Mouse (Mus musculus) limb, embryonic 10.5 days (tissue): ENCODE results near the gene Ica1. TPM values are rescaled to one million over a fixed set of nuclear protein-coding genes. Genes with fewer than 3 reads are reported as not detected.

Source experiments
- DNase-seq: peaks from one replicate; pipeline ENCODE4 v3.0.0-alpha.2; 2017; ENCODE audit warnings: low spot score
- H3K27ac ChIP-seq: fragments of 300-500 bp; sonication (generic); 2 replicates; pipeline ENCODE4 v1.5.1; 2016; ENCODE audit warnings: mild to moderate bottlenecking
- H3K27me3 ChIP-seq: fragments of 300-500 bp; sonication (generic); 2 replicates; pipeline ENCODE4 v1.6.1; 2016; ENCODE audit warnings: low read depth, mild to moderate bottlenecking; ENCODE audit not compliant: poor library complexity, severe bottlenecking
- H3K36me3 ChIP-seq: fragments of 300-500 bp; sonication (generic); 2 replicates; pipeline ENCODE4 v1.6.1; 2016; ENCODE audit warnings: mild to moderate bottlenecking, moderate library complexity
- H3K4me1 ChIP-seq: fragments of 300-500 bp; sonication (generic); 2 replicates; pipeline ENCODE4 v1.6.1; 2016
- H3K4me3 ChIP-seq: fragments of 300-500 bp; sonication (generic); 2 replicates; pipeline ENCODE4 v1.5.1; 2016; ENCODE audit warnings: mild to moderate bottlenecking, moderate library complexity
- H3K9me3 ChIP-seq: fragments of 300-500 bp; sonication (generic); replicated peaks from 2 replicates; pipeline ENCODE4 v1.6.1; 2016; ENCODE audit warnings: mild to moderate bottlenecking
- WGBS: fragments of 180-500 bp; shearing (Covaris S2); methylation state at CpG from one replicate; pipeline ENCODE4 v1.1.7; 2016; 5-methylcytosine and 5-hydroxymethylcytosine counted together
- polyA plus RNA-seq: library from polyadenylated mRNA; unstranded; fragments of >200 nt; fragmentation: Nextera tagmentation; extraction: Ambion mirVana; gene quantifications from 2 replicates; pipeline ENCODE4 v1.2.1, GENCODE M21; 2016

The Ica1 gene
- polyA plus RNA-seq, 1 experiment from 2014 or later: 17.1 TPM

DNA sequence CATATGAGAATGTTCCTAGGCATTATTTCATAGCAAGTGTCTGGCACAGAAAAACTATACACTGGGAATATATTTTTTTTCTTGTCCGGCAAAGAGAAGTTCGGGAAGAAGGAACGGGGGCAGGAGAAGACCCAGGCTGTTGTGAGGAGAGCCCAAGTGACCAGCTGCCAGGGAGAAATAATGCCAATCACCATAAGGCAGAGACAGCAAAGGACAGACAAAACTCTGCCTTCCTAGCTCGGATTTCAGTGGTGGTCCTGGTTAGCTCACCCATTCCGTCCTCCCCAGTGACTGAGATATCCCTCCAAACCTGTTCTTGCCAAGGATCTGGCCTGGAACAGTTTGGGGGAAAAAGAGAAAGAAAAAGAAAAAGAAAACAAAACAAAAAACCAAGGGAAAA lies 113.3 kb downstream of the Ica1 start:
- H3K4me1 ChIP-seq: peaks cover 36% of the 10 kb centered on the region
- H3K27me3 ChIP-seq: no peaks in the 10 kb centered on the region
- no peak overlapping the region for H3K4me3 ChIP-seq
- WGBS: 81% methylated on average over 5 of the region's 5 CpGs
- no peaks in the 10 kb centered on the region for H3K9me3 ChIP-seq
- no peak for DNase-seq
- no peaks in the 10 kb centered on the region for H3K36me3 ChIP-seq
- peak overlapping the region; percentile 85; the same call in 1 of the 2 replicates for H3K27ac ChIP-seq

DNA sequence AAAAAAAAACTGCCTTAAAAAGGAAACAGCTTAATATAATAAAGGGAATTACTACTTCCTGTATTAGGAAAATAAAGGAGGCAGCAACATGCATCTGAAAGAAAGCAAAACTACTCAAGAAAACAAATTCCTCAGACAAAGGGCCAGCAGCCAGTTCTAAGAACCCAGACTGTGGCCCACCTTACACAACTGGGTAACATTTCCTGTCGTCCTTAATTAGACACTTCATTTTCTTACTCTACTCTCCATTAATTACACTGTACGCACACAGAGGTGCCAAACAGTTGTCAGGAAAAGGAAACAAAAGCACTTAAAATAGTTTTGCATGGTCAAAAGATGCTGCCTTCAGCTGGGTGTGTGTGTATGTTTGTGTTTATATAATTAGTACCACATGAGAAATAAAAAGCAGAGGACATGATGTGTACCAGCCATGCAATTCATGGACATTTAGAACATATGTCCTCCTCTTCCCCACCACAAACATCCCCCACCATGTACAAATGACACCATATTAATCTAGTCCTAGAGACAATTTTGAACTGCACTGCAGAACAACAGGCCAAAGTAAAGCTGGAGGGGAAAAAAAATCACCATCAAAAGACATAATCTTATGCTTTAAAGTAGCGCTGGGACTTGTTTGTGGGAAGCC lies 115.1 kb downstream of the Ica1 start:
- Histone ChIP-seq H3K27ac (peak overlapping the region; percentile 85), H3K27me3 (no peaks in the 10 kb centered on the region), H3K36me3 (no peaks in the 10 kb centered on the region), H3K4me1 (peaks cover 36% of the 10 kb centered on the region), H3K9me3 (no peaks in the 10 kb centered on the region), H3K4me3 (no peak overlapping the region)
- no peak for DNase-seq
- WGBS: 42% methylated on average over 3 of the region's 3 CpGs

DNA sequence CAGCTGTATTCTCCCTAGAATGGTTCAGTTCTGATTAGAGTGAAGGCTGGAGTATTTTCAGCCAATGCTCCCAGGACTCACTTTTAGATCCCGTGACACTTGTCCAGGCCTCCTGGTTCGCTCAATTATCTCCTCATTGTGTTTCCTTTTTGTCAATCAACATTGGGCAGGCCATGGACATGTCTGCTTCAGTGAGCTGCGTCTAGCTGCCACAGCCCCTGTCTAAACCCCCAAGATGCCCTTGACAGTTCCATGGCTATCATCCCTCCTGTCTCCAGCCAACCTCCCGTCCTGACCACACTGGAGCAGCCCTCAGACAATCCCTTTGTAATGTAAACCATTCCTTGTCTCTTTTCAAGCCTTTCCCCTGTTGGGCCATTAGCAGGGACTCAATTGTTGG lies 116.9 kb downstream of the Ica1 start:
- Histone ChIP-seq H3K27ac (no peak overlapping the region), H3K36me3 (no peaks in the 10 kb centered on the region), H3K4me1 (peaks cover 42% of the 10 kb centered on the region), H3K27me3 (no peaks in the 10 kb centered on the region), H3K4me3 (no peak overlapping the region), H3K9me3 (no peaks in the 10 kb centered on the region)
- DNase-seq: no peak
- WGBS: 70% methylated on average over 4 of the region's 4 CpGs

GRCm38 (mm10) chr6:8660076-8660475 lies 118.2 kb downstream of the Ica1 start:
- Histone ChIP-seq H3K27ac (no peak overlapping the region), H3K27me3 (no peaks in the 10 kb centered on the region), H3K4me1 (peaks cover 40% of the 10 kb centered on the region), H3K36me3 (no peaks in the 10 kb centered on the region), H3K4me3 (no peak overlapping the region), H3K9me3 (no peaks in the 10 kb centered on the region)
- WGBS: 92% methylated on average over 2 of the region's 2 CpGs
- DNase-seq: no peak

DNA sequence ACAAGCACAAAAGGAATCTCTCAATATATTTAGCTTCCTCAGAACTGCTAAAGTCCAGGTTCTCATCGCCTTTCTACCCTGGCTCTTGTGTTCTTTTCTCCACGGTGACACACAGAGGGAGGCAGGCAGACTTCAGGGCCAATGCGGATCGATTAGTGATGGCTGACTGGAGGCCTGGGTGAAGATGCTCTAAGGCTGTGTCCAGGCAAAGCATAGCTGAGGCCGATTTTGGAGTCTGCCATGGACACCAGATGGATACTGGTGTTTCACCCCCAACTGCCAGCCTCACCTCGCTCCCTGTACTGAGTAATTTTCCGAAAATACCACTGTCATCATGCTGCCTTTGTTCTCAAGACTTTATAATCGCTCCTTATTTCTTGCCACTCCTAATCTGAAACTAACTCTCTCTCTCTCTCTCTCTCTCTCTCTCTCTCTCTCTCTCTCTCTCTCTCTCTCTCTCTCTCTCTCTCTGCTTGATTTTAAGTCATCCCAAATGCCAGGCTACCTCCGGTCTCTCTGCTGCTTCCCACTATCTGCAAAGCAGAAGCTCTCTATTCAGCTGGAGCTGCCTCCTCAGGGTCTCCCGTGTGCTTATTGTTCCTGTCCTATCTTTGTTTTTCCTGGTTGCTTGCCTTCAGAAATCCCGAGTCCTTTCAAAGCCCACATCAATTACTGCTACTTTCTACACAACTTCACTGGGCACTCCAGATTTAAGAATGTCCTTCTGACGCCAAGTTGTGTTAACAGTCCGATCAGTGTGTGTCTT lies 118.9 kb downstream of the Ica1 start:
- Histone ChIP-seq H3K4me3 (no peak overlapping the region), H3K36me3 (no peaks in the 10 kb centered on the region), H3K27me3 (no peaks in the 10 kb centered on the region), H3K4me1 (peaks cover 33% of the 10 kb centered on the region), H3K9me3 (no peaks in the 10 kb centered on the region), H3K27ac (peak overlapping the region; percentile 25; the same call in 1 of the 2 replicates)
- DNase-seq: no peak
- 81% methylated on average over 13 of the region's 13 CpGs for WGBS

DNA sequence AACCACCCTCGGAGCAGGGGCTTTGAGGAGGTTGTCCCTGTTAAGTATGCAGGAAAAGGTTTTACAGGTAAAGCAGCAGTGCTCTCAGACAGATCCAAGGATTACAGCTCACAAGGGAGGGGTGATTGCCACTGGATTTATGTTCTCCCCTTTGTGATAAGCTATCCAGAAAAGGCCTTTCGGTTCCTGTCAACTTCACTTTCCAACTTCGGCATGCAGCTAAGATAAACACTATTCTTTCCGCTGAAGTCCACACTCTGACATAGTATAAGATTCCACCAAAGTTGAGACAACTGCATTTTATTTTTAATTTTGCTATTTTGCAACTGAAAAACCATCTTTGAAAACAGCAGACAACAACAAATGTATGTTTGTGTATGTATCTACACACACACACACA lies 119.9 kb downstream of the Ica1 start:
- no peak overlapping the region for H3K27ac ChIP-seq
- no peaks in the 10 kb centered on the region for H3K9me3 ChIP-seq
- H3K4me1 ChIP-seq: peaks cover 24% of the 10 kb centered on the region
- no peak for DNase-seq
- H3K36me3 ChIP-seq: no peaks in the 10 kb centered on the region
- H3K4me3 ChIP-seq: no peak overlapping the region
- no peaks in the 10 kb centered on the region for H3K27me3 ChIP-seq
- 77% methylated on average over 4 of the region's 4 CpGs for WGBS

- 64% methylated on average over 3 of the region's 3 CpGs for WGBS
- peak overlapping the region; percentile 25 for H3K27ac ChIP-seq
These were observed 120.8 kb downstream of the Ica1 start for GRCm38 (mm10) chr6:8657459-8657858.

DNA sequence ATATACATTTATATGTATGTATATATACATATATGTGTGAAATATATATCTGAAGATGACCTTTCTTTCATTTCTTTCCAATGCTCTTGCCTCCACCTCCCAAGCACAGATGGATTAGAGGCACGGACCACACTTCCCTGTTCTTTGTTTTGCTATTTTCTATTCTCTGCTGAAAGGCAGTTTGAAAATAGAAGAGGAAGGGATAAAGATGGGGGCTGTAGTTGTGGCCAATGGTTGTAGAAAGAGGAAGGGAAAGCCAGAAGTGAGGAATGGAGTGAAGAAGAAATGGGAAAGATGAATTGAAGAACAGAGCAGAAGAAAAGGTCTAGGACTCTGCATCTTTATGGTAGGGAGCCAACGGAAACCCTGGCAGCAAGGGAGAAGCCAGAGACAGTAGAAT lies 122.8 kb downstream of the Ica1 start:
- Histone ChIP-seq H3K27me3 (no peaks in the 10 kb centered on the region), H3K4me3 (no peak overlapping the region), H3K27ac (no peak overlapping the region), H3K36me3 (no peaks in the 10 kb centered on the region), H3K9me3 (no peaks in the 10 kb centered on the region), H3K4me1 (peaks cover 6% of the 10 kb centered on the region)
- 86% methylated on average over 2 of the region's 2 CpGs for WGBS
- no peak for DNase-seq

More at GRCm38 (mm10) chr6:8657459-8657858, 120.8 kb downstream of the Ica1 start:
- Histone ChIP-seq H3K9me3 (no peaks in the 10 kb centered on the region), H3K36me3 (no peaks in the 10 kb centered on the region), H3K4me3 (no peak overlapping the region), H3K27me3 (no peaks in the 10 kb centered on the region), H3K4me1 (peaks cover 14% of the 10 kb centered on the region)
- no peak for DNase-seq

- peaks cover 8% of the 10 kb centered on the region; the same call in 1 of the 2 replicates for H3K4me1 ChIP-seq
- DNase-seq: no peak
- no peaks in the 10 kb centered on the region for H3K27me3 ChIP-seq
- no peak overlapping the region for H3K27ac ChIP-seq
- WGBS: 91% methylated on average over 7 of the region's 7 CpGs
- H3K9me3 ChIP-seq: no peaks in the 10 kb centered on the region
- H3K36me3 ChIP-seq: no peaks in the 10 kb centered on the region
- no peak overlapping the region for H3K4me3 ChIP-seq
These were observed 127.9 kb downstream of the Ica1 start for GRCm38 (mm10) chr6:8650413-8650812.

DNA sequence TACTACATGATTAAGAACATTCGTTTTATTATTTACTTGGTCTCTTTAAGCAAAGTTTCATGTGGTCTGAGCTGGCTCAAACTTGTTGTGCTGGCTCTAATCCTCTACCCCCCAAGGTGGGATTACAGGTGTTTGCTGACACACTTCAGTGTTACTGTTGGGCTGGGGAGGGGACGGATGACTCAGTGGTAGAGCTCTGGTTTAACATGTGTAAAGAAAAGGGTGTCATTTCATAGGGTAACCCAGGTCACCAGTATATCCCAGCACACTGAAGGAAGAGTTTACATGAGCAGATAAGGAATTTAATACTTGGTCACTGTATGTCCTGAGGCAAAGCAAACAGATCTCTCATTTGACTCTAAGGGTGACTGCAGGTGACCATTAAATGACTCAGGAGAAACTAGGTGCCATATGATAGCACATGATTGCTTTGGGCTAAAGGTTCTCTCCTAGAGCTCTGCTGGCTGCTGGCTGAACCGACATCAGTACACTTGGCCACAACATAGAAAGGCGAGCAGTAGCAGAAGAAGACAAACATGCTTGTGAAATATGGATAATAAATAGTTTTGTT lies 128.9 kb downstream of the Ica1 start:
- DNase-seq: no peak
- no peak overlapping the region for H3K27ac ChIP-seq
- H3K4me1 ChIP-seq: peaks cover 15% of the 10 kb centered on the region; the same call in 1 of the 2 replicates
- H3K9me3 ChIP-seq: no peaks in the 10 kb centered on the region
- no peaks in the 10 kb centered on the region for H3K36me3 ChIP-seq
- WGBS: 64% methylated on average over 4 of the region's 4 CpGs
- no peak overlapping the region for H3K4me3 ChIP-seq
- no peaks in the 10 kb centered on the region for H3K27me3 ChIP-seq

- whole genome bisulfite sequencing: 81% methylated on average over 10 of the region's 10 CpGs
- Histone ChIP-seq H3K36me3 (no peaks in the 10 kb centered on the region), H3K27ac (no peak overlapping the region), H3K4me1 (peaks cover 15% of the 10 kb centered on the region; the same call in 1 of the 2 replicates), H3K27me3 (no peaks in the 10 kb centered on the region), H3K4me3 (no peak overlapping the region), H3K9me3 (no peaks in the 10 kb centered on the region)
- no peak for DNase-seq
These were observed 129.9 kb downstream of the Ica1 start for GRCm38 (mm10) chr6:8648185-8648901.

DNA sequence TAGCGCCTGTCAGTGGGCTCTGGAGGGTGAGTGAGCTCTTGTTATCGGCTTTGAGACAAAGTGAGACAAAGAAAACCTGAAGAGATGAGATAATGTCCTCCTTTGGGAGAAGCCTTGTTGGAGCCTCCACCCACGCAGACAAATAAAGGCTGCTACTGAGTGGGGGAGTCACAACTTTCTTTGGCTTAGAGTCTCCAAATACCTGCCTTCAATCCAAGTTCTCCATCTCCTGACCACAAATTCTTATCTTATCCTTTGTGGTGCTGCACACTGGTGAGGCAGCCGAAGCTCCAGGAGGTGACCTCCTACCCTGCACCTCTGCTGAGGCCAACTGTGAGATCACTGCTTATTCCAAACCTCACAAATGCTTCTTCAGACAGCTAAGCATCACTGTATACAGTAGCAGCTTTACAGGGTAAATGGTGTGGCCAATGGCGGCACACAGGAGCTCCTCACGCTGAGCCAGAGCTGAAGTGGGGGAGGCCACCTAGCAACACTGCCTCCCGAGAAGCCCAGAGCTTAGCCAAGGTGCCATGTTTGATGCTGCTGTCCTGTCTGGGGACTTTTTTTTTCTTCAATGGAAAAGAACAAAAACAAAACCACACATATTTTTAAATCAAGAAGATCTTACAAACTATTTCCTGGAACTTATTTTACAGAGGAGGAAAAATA lies 130.6 kb downstream of the Ica1 start:
- WGBS: 89% methylated on average over 7 of the region's 7 CpGs
- DNase-seq: no peak
- H3K9me3 ChIP-seq: no peaks in the 10 kb centered on the region
- no peaks in the 10 kb centered on the region for H3K36me3 ChIP-seq
- H3K4me1 ChIP-seq: peaks cover 15% of the 10 kb centered on the region; the same call in 1 of the 2 replicates
- no peaks in the 10 kb centered on the region for H3K27me3 ChIP-seq
- H3K4me3 ChIP-seq: no peak overlapping the region
- H3K27ac ChIP-seq: no peak overlapping the region
